Mouse (Mus musculus) inflammation-experienced regulatory T-cells, adult 6 months (primary cell): ENCODE results near the gene Sec24b. TPM values are rescaled to one million over a fixed set of nuclear protein-coding genes. Genes with fewer than 3 reads are reported as not detected.

ENCODE experiments used
- ATAC-seq: one replicate; pipeline ENCODE4 v1.8.0; 2017
- polyA plus RNA-seq, 3 experiments: library from polyadenylated mRNA; unstranded; fragments of 100-300 nt; shearing (Covaris generic); gene quantifications; one replicate each; pipeline ENCODE4 v1.2.1; 2017

Sec24b gene
- polyA plus RNA-seq, 3 experiments from 2014 or later, result 18.6 to 34.0 (median 20.5) TPM

DNA sequence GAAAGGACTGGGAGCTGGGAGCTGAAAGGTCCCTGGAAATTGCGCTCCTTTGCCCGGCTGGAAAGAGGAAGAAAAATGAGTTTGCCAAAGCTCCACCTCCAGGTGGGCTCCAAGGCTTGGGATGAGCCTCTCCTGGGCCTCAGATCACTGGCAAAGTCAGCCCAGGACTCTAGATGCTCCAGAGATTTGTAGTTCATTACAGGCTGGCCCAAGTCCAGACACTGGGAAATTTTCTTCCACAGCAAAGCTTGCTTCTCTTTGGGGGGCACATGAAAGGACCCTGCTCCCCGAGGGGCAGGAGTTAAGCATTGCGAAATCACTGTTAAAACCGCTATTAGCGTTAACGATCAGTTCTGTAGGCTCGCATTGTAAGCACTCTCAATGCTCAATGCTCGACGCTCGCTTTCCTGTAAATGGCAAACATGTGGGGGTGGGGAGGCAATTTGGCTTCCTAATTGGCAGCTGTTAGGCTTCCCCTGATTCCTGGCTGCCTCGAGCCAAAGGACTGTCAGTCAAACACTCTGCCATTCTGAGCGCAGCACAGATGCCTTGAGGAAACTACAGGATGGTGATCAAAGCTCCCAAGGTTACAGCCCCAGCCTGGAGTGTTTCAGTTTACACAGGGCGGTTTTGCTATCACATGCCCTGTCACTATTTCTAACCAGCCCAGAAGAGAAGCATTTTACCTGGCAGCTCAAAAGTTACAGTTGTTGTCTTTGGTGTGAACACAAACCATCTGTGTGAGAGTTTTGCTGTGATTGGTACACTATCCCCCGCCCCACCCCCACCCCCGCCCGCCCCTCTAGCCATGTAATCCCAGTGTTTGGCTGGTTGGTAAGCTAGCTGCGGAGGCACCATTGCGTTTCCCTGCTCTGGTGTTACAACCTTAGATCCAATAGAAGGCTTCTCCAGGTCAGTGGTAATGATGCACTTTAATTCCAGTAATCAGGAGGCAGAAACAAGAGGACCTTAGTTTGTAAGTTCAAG, 90.5 kb downstream of the Sec24b start:
- ATAC-seq, result no peak

DNA sequence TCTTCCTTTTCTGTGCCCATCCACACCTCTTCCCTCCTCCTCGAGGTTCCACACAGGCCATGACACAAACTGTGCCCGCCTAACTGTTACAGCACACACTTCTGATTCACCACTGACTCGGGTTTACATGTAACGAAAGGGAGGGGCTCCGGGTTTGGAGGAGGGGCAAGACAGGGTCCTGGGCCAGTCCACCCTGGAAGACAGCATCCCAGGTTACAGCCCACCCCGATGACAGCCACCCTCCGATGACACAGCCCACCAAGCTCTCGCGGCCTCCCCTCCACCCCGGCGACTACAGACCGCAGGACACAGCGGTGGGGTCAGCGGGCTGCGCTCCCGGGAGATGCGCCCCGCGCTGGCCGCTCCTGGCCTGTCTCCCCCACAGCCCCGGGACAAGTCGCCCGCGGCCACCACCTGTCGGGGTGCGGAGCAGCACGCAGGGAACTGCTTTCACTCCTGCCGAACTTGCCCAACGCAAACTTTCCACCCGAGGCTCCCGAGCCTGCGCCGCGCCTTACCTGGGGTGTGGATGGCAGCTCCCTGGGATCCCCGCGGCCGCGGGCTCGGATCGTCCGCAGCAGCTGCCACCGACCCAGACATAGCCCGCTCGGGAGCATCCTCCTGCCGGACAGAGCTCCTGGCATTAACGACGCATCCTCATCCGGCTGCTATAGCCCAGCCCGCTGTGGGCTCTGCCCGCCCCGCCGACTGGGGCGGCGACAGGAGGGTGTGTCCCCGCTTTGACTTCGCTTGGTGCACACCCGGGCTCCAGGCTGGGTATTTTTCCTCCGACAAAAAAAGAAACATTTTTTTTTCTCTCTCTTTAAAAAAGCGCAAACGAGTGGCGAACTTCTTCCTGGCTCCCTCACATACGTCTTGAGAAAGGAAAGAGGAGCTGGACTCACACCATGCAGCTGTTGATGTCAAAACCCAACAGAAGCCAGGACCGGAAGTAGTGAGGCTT, 91.6 kb downstream of the Sec24b start, which contains the start of gene Mcub:
Mcub (minus strand) TSS at position 775 of the 964 bp plus-strand sequence.
- ATAC-seq, result peak; percentile 95

DNA sequence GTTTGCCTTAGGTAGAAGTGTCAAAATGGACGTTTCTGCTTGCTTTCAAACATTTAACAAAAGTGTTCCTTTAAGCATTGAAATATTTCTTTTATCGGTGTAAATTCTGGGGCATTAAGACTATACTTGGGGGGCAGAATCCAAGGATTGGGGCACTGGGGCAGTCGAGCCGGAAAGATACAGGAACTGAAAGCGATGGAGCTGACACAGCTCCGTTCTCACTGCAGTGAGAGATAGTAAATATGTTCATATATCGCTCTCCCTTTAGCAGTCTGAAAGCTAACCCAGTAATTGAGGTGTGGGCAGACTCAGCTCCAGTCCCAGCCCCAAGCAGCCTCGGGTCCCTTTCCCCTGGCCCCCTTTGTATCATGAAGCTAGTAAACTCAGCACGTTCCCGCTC, 92.3 kb downstream of the Sec24b start:
- ATAC-seq, result no peak

DNA sequence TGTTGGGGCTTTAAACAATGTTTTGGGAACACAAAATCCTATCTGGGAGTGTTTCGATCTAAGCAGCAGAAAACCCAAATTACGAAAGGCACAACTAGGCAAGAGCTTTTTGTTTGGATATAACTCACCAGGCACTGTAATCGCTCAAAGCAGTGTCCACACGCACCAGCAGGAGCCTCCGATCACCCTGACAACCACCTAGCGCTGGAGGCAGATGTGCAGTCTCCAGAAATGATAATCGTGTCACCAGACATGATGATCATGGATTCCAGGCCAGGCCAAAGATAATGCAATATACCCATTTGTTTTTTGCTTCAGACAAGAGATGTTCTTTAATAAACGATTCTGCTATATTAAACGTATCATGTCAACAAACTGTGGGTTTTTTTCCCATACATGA, 93.5 kb downstream of the Sec24b start:
- no peak for ATAC-seq

DNA sequence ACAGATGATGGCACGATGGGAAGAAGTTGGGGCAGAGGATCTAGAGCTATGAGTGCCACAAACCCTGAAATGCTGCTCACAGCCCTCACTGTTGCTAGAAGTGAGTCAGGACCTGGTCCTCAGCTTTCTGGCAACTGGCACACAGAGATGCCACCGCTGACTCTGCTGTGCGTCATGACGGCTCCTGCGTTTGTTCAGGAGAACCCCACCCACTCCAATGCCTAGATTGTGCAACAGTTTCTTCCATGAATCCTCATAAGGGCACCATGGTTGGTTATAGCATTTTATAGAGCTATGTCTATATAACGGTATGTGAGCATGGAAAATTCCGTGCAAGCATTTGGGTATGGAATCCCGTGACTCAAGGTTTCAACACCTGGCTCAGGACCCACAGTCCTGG, 96.7 kb downstream of the Sec24b start:
- ATAC-seq, result no peak

DNA sequence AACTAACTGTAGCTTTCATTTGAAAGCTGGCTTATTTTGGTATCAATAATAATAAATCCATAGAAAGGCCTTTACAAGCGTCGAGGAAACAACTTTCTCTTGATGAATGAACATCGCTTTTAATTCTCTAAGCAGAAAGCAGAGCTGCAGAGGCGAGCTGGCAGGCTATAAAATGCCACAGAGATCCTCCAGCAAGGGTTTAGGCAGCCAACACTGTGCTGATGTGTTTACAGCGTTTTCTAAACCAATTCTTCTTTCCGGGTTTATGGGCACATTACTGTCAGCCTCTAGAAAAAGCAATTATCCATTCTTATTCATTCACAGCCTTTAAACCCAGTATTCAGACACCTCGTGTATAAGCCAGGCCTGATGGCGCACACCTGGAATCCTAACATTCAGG, 98.8 kb downstream of the Sec24b start:
- ATAC-seq, result no peak

DNA sequence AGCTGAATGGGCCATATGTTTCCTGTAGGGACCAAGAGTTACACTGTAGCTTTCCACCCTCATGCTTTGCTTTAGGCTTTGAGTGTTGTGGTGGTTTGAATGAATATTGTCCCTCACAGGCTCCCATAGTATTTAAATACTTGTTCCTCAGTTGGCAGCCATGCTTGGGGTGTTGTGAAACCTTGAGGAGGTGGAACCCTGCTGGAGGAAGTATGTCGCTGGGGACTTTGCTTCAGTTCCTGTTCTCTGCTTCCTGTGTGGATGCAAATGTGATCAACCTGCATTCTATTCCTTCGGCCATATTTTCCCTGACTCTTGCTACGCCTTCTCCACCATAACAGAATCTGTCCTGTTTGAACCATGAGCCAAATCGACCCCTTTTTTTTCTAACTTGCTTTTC, 108.1 kb downstream of the Sec24b start:
- no peak for ATAC-seq

DNA sequence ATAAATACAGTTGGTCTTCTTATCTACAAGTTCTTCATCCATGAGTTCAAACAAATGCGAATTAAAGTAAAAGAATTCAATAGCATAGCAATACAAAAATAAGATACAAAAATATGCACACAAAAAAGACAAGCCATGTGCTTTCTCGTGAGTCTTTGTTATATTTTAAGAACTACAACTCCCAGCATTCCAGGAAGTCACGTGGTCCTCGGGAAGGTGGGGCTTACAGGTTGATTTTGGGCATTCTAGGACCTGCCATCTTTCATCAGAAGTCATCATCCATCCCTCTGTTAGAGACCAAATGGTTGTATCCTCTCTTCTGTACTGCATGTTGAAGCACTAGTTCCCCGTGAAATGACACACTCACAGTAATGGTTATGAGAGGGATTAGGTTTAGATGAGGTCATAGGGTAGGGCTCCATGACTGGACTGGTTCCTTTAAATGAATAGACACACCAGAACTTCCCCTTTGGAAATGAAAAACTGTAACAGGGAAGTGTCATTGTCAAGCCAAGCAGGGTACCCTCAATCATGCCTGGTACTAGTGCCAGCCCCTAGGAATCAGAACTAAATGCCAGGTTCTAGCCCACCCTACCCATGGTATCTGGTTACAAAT, 112.1 kb downstream of the Sec24b start:
- no peak for ATAC-seq

DNA sequence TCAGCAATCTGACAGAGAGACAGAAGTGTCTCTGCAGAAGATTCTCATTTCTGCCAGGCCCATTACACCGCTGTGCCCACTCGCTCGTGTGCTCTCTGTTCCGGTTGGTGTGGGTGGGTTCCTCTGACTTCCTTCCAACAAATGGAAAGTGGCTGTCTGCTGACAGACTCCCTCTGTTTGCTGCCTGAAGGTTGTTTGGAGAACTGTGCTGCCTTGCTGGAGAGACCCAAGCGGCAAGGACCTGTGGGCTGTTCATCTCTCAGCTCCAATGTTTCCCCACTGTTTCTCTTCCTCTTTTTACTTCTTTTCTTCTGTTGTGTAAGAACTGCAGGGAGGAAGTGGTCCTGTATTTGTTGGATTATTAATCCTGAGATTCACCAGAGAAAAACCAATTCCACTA, 113.0 kb downstream of the Sec24b start:
- ATAC-seq, result peak; percentile 64

DNA sequence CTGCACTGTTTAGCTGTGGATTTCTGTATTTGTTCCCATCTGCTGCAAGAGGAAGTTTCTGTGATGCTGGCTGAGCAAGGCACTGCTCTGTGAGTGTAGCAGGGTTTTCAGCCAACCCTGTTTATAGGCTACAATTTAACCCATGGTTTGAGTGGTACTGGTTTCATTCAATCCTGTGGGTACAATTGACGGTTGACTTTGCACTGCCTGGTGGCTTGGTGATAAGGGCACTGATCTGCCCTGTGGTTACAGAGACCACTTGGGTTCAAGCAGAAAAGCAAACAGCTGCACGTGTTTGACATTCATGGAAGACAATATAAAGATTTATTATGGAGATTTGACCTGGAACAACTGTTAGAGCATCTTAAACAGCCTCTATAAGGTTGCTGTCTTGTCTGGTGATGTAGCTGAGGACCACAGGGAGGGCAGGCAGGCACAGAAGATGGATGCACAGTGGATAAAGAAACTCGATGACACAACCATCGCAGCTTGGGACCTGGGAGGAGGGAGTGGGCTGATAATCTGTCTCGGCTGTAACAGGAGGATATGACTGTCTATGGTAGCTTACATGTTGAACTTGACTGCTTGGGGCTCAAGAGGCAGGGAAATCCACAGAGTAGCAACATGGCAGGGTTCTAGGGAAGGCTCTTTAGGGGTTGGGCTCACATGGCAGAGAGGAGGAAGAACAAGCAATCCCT, 115.0 kb downstream of the Sec24b start:
- no peak for ATAC-seq

DNA sequence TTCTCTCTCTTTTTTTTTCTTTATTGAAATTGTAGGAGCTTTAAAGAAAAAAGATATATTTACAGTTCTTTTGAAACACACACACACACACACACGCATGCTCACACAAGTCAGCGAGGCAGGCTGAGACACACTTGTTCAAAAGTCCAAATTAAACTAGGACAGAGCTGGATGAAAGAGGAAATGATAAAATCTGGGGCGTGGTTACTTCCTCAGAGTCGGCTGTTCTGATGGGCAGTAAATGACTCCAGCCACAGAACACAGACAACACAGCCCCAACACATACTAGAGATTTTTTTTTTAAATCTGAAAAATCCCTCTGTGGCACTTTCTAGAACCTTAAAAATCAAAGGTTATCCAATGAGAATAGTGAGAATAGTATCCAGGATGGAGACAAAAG, 117.5 kb downstream of the Sec24b start:
- no peak for ATAC-seq

DNA sequence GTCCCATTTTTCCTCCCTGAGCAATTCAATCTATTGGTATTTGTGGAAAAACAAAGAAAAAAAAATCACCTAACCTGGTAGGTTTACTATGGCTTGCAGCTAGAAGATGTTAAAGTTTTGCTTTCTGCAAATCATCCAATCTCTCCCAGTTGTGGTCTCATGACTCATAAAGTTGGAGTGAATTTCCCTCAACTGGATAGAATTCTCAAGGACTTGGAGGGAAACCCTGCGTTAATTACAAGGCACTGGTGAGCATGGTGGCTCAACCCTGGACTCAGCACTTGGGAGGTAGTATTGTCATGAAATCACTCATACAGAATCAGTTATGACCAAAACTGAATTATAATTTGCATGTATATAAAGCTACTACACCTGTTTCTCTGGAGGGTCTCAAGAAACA, 120.1 kb downstream of the Sec24b start:
- ATAC-seq, result no peak

DNA sequence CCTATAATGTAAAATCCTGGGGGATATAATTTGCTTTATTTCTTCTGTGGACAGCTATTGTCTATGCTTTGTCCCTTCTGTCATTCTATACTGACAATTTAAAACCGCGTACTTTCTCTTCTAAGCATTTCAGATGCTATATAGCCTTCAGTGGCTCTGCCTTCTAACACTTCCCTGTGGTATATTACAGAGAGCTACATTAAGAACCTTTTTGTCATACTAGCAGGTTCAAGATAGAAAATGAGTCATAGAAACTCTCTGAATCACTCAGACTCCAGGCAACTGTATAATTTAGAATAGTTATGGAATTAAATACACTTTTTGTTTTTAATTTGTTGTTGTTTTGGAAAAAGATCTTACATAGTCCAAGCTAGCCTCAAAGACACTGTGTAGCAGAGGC, 120.6 kb downstream of the Sec24b start:
- no peak for ATAC-seq

DNA sequence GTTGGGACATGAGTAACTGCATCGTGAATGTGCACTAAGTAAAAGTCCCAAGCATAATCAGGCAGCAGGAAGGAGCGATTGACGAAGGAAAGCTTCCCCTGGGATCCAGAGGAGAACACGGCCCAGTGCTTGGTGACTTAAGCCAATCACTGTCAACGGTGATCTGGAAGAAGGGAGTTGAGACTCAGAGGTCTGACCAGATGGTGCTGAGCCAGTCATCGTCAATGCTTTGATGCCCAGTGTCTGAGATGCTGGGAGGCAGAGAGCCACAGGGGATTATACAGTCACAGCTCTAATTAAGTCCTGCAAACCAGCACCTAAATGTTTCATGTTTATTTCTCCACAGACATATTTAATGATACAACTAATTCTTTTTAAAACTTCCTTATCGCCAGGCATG, 122.3 kb downstream of the Sec24b start:
- ATAC-seq, result no peak

DNA sequence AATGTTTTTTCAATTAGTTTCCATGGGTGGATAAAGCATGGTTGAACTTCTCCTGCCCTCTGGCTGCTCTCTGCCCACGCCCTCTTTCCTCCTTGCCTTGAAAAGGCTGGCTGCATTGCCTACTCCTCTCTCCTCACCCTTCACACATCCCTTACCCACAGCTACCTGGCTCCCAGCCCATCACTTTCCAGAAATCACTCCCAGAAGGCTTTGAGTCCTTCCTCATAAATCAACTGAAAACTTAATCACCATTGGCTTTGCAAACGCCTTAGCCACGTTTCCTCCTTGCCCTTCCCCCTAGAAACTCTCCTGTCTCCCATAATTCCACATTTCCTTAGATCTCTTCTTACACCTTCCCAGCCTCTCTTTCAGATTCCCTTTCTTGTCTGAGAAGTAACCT, 123.5 kb downstream of the Sec24b start:
- ATAC-seq, result no peak

DNA sequence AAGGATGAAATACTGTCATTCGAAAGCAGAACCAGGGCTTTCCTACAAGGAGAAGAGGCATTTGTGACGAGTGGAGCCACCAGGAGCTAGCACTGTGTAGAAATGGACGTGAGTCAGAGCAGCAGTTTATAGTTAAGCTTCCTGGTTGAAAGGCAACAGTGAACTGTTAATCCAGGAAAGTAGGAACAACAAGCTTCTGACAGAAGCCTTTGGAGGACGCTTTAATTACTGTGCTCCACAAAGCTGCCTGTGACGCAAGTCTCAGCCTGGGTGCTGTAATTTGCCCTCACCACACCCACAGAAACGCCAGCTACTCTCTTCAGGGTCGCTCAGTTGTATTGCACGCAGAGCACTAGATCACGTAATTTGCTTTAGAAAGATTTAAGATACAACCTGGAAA, 124.8 kb downstream of the Sec24b start:
- ATAC-seq, result no peak

Other genes starting within 250 kb of the Sec24b start
- gene Rrh, start 239.0 kb downstream of the Sec24b start, polyA plus RNA-seq, result under 1 TPM in 1 of 3 experiments, not detected in 2; 0.18 TPM
- 10 to 100 TPM; 13.5 to 14.1 (median 13.8) TPM for gene Gar1, start 230.2 kb downstream of the Sec24b start, polyA plus RNA-seq
- gene Cfi, start 225.7 kb downstream of the Sec24b start, polyA plus RNA-seq, result not detected
- 1 to 10 TPM in 2 of 3 experiments, under 1 TPM in 1; 0.92 to 2.5 (median 1.1) TPM for gene Pla2g12a, start 182.9 kb downstream of the Sec24b start, polyA plus RNA-seq
- gene Casp6, start 160.1 kb downstream of the Sec24b start, polyA plus RNA-seq, result 10 to 100 TPM; 55.2 to 62.2 (median 60.7) TPM
- 10 to 100 TPM; 19.8 to 26.4 (median 20.9) TPM for gene Mcub, start 91.3 kb downstream of the Sec24b start, polyA plus RNA-seq
- gene Col25a1, start 69.9 kb upstream of the Sec24b start, polyA plus RNA-seq, result not detected